Mouse (Mus musculus): ENCODE measurements around the gene Dbi.

Dbi gene

GRCm38 (mm10) chr1:120082957-120083585 lies 37.8 kb downstream of the Dbi start:
- no peak for DNase-seq

GRCm38 (mm10) chr1:120080632-120081031 lies 40.2 kb downstream of the Dbi start:
- no peak for DNase-seq

GRCm38 (mm10) chr1:120077746-120078410 lies 43.0 kb downstream of the Dbi start:
- DNase-seq = no peak

GRCm38 (mm10) chr1:120075507-120075906 lies 45.4 kb downstream of the Dbi start:
- no peak for DNase-seq

GRCm38 (mm10) chr1:120074931-120075330 lies 45.9 kb downstream of the Dbi start:
- DNase-seq = no peak

GRCm38 (mm10) chr1:120074307-120074702 lies 46.6 kb downstream of the Dbi start:
- DNase-seq = peak; percentile 19

- peak; percentile 37 for DNase-seq
Measured at GRCm38 (mm10) chr1:120073519-120074306, 47.2 kb downstream of the Dbi start, which contains the start of gene Tmem37. Gene Tmem37, minus strand, starts transcription at chr1:120074074.

- no peak for DNase-seq
Measured at GRCm38 (mm10) chr1:120072900-120073299, 48.0 kb downstream of the Dbi start.

GRCm38 (mm10) chr1:120071133-120071532 lies 49.7 kb downstream of the Dbi start:
- no peak for DNase-seq

- no peak for DNase-seq
Measured at GRCm38 (mm10) chr1:120070168-120070567, 50.7 kb downstream of the Dbi start.

GRCm38 (mm10) chr1:120069120-120069519 lies 51.8 kb downstream of the Dbi start:
- DNase-seq = no peak

GRCm38 (mm10) chr1:120066625-120067024 lies 54.3 kb downstream of the Dbi start:
- DNase-seq = no peak

GRCm38 (mm10) chr1:120066159-120066558 lies 54.7 kb downstream of the Dbi start:
- no peak for DNase-seq

GRCm38 (mm10) chr1:120064036-120064682 lies 56.7 kb downstream of the Dbi start:
- no peak for DNase-seq
